Mouse (Mus musculus): ENCODE measurements around the gene Ccdc157.
"Not testable (repeated sequence)": the region's sequence is repeated elsewhere in the genome, so short reads cannot be mapped to it uniquely, and the experiment has no call there.

Ccdc157 gene

GRCm38 (mm10) chr11:4128461-4128860, 31.6 kb downstream of the Ccdc157 start:
- in situ Hi-C loops (cut with MboI): not testable (repeated sequence)

- in situ Hi-C loops (cut with MboI): no loop called here
Measured at GRCm38 (mm10) chr11:4127059-4127458, 33.0 kb downstream of the Ccdc157 start.

- in situ Hi-C loops (cut with MboI): no loop called here
Measured at GRCm38 (mm10) chr11:4123922-4124321, 36.2 kb downstream of the Ccdc157 start.

GRCm38 (mm10) chr11:4122742-4123579, 37.1 kb downstream of the Ccdc157 start, which contains the start of gene Sec14l2:
TSS of gene Sec14l2 (minus strand) at chr11:4123415.
- in situ Hi-C loops (cut with MboI): no loop called here

- in situ Hi-C loops (cut with MboI): no loop called here
Measured at GRCm38 (mm10) chr11:4122226-4122625, 37.9 kb downstream of the Ccdc157 start.

GRCm38 (mm10) chr11:4121691-4122090, 38.4 kb downstream of the Ccdc157 start:
- in situ Hi-C loops (cut with MboI): no loop called here

GRCm38 (mm10) chr11:4119635-4120034, 40.5 kb downstream of the Ccdc157 start:
- in situ Hi-C loops (cut with MboI): no loop called here

- in situ Hi-C loops (cut with MboI): no loop called here
Measured at GRCm38 (mm10) chr11:4118081-4118921, 41.8 kb downstream of the Ccdc157 start.

- in situ Hi-C loops (cut with MboI): no loop called here
Measured at GRCm38 (mm10) chr11:4117372-4118071, 42.6 kb downstream of the Ccdc157 start.

GRCm38 (mm10) chr11:4116458-4117141, 43.5 kb downstream of the Ccdc157 start:
- in situ Hi-C loops (cut with MboI): no loop called here

- in situ Hi-C loops (cut with MboI): no loop called here
Measured at GRCm38 (mm10) chr11:4115407-4115806, 44.7 kb downstream of the Ccdc157 start.

GRCm38 (mm10) chr11:4114541-4114940, 45.6 kb downstream of the Ccdc157 start:
- in situ Hi-C loops (cut with MboI): not testable (repeated sequence)

- in situ Hi-C loops (cut with MboI): no loop called here
Measured at GRCm38 (mm10) chr11:4113970-4114369, 46.1 kb downstream of the Ccdc157 start.

- in situ Hi-C loops (cut with MboI): no loop called here
Measured at GRCm38 (mm10) chr11:4113496-4113895, 46.6 kb downstream of the Ccdc157 start.

- in situ Hi-C loops (cut with MboI): no loop called here
Measured at GRCm38 (mm10) chr11:4112861-4113260, 47.2 kb downstream of the Ccdc157 start.

GRCm38 (mm10) chr11:4112033-4112432, 48.1 kb downstream of the Ccdc157 start:
- in situ Hi-C loops (cut with MboI): no loop called here

- in situ Hi-C loops (cut with MboI): no loop called here
Measured at GRCm38 (mm10) chr11:4108691-4109090, 51.4 kb downstream of the Ccdc157 start.

GRCm38 (mm10) chr11:4107901-4108300, 52.2 kb downstream of the Ccdc157 start:
- in situ Hi-C loops (cut with MboI): not testable (repeated sequence)

GRCm38 (mm10) chr11:4105444-4105843, 54.6 kb downstream of the Ccdc157 start:
- in situ Hi-C loops (cut with MboI): no loop called here

GRCm38 (mm10) chr11:4104989-4105388, 55.1 kb downstream of the Ccdc157 start:
- in situ Hi-C loops (cut with MboI): no loop called here

GRCm38 (mm10) chr11:4103522-4103921, 56.6 kb downstream of the Ccdc157 start:
- in situ Hi-C loops (cut with MboI): no loop called here

- in situ Hi-C loops (cut with MboI): no loop called here
Measured at GRCm38 (mm10) chr11:4101851-4102250, 58.2 kb downstream of the Ccdc157 start.

Measured in mature B cell (primary cell).